Mouse (Mus musculus) cerebellum, postnatal 10 days (tissue): ENCODE measurements at regions not wholly inside any gene's neighbourhood (a gene's known extent, or its start where the extent isn't known, plus 50 kb on each side); places are given as distances from the start of the nearest gene placed in this dataset.

Experiments used
- DNase-seq, 2 experiments: peaks; one replicate each; pipeline ENCODE4 v3.0.0; 2021; ENCODE audit warnings: mixed read lengths in 2 of 2

GRCm38 (mm10) chr10:99900955-99901835 lies 114.2 kb upstream of the Kitl start:
- no peak for DNase-seq

GRCm38 (mm10) chr10:99893999-99894398 lies 121.4 kb upstream of the Kitl start:
- no peak for DNase-seq

GRCm38 (mm10) chr10:99891899-99892298 lies 123.5 kb upstream of the Kitl start:
- DNase-seq = no peak

GRCm38 (mm10) chr10:99881901-99882300 lies 122.4 kb upstream of the Csl start:
- DNase-seq = no peak

GRCm38 (mm10) chr10:99879362-99879761 lies 119.9 kb upstream of the Csl start:
- DNase-seq = no peak

GRCm38 (mm10) chr10:99864711-99865110 lies 105.3 kb upstream of the Csl start:
- DNase-seq = peak; percentile 64 to 72

- DNase-seq = no peak
Observed at GRCm38 (mm10) chr10:99860322-99861089, 101.0 kb upstream of the Csl start.

GRCm38 (mm10) chr10:99844110-99844509 lies 84.7 kb upstream of the Csl start:
- DNase-seq = no peak

- no peak for DNase-seq
Observed at GRCm38 (mm10) chr10:99841167-99841843, 81.8 kb upstream of the Csl start.

GRCm38 (mm10) chr10:99840179-99840876 lies 80.9 kb upstream of the Csl start:
- no peak for DNase-seq

GRCm38 (mm10) chr10:99836835-99837412 lies 77.5 kb upstream of the Csl start:
- peak; percentile 5 to 8 for DNase-seq

GRCm38 (mm10) chr10:99834905-99835633 lies 75.6 kb upstream of the Csl start:
- peak; percentile 10 to 11 for DNase-seq

GRCm38 (mm10) chr10:99829974-99830373 lies 70.5 kb upstream of the Csl start:
- no peak for DNase-seq

GRCm38 (mm10) chr10:99827476-99827875 lies 68.0 kb upstream of the Csl start:
- peak; percentile 2 to 6 for DNase-seq

- DNase-seq = no peak
Observed at GRCm38 (mm10) chr10:99825881-99826280, 66.4 kb upstream of the Csl start.

GRCm38 (mm10) chr10:99812069-99812650 lies 52.7 kb upstream of the Csl start:
- no peak for DNase-seq

GRCm38 (mm10) chr10:99811430-99811829 lies 52.0 kb upstream of the Csl start:
- DNase-seq = no peak
